Mouse (Mus musculus) v-Abl transformed pro-B cells (cell line): ENCODE measurements around the gene Mmp25.

Source experiments
- in situ Hi-C, 2 experiments: fragments of 400-800 bp; cut with MboI; formaldehyde crosslinking; loops; one replicate each; pipeline ENCODE4 v1.15.1; 2025; ENCODE audit not compliant: unreplicated experiment in 2 of 2

The Mmp25 gene

GRCm38 (mm10) chr17:23665511-23665910 is 20.4 kb upstream of the Mmp25 start:
- in situ Hi-C loops, result no loop called here

GRCm38 (mm10) chr17:23664556-23665021 is 19.5 kb upstream of the Mmp25 start:
- in situ Hi-C loops, result loop anchor here in 1 of 2 experiments (5.0 kb wide), 1 partner anchor 43 kb away; no protein-coding TSS in a partner anchor

DNA sequence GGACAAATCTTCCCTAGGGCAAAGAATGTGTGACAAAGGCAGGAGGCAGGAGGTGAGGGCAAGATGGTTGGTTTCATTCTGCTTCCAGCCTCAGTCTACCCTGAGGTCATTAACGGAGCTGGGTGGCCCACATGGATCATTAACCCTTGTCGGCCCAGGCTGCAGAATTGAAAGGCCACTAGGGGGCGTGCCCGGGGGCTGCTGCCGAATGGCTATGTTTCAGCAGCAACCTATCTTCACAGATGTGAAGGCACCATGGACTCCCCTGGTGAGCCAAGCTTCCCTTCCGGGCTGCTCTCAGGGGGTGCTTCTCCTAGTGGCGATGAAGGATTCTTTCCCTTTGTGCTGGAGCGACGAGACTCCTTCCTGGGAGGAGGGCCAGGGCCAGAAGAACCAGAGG is 16.4 kb upstream of the Mmp25 start:
- in situ Hi-C loops, result loop anchor here in 1 of 2 experiments (5.0 kb wide), 1 partner anchor 46 kb away; no protein-coding TSS in a partner anchor

- in situ Hi-C loops, result loop anchor here in 1 of 2 experiments (5.0 kb wide), 1 partner anchor 46 kb away; no protein-coding TSS in a partner anchor
These were observed 15.8 kb upstream of the Mmp25 start for GRCm38 (mm10) chr17:23660876-23661200.

- in situ Hi-C loops, result loop anchor here in 1 of 2 experiments (5.0 kb wide), 1 partner anchor 47 kb away; no protein-coding TSS in a partner anchor
These were observed 15.2 kb upstream of the Mmp25 start, which contains the start of gene Bicdl2 for GRCm38 (mm10) chr17:23660117-23660875. Gene Bicdl2, plus strand, starts transcription at chr17:23660506.

DNA sequence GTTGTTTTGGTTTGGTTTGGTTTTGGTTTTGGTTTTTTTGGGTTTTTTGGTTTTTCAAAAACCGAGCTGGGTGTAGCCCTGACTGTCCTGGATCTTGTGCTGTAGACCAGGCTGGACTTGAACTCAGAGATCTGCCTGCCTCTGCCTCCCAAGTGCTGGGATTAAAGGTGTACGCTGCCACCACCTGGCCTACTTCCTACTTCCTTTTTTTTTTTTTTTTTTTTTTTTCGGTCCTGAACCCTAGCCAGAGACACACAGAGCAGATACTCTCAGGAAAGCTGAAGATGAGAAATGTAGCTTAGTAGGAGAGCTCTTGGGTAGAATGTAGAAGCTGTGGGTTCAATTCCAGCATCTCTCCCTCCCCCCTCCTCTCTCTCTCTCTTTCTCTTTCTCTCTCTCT is 13.4 kb upstream of the Mmp25 start:
- in situ Hi-C loops, result no loop called here

- in situ Hi-C loops, result no loop called here
These were observed 9.3 kb upstream of the Mmp25 start for GRCm38 (mm10) chr17:23654410-23654809.

- in situ Hi-C loops, result no loop called here
These were observed 8.9 kb upstream of the Mmp25 start for GRCm38 (mm10) chr17:23654001-23654400.

DNA sequence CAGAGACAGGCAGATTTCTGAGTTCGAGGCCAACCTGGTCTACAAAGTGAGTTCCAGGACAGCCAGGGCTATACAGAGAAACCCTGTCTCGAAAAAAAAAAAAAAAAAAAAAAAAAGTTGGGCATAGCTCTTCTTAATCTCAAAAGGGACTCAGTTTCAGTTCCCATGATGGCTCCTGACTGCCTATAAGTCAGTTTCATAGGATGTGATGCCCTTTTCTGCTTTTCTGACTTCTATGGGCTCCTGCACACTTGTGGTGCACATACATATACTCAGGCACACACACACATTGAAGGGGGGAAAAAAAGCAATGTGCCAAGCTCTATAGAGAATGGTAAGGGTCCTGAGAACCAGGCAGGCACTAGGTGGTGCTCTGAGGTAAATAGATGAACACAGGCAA is 8.2 kb upstream of the Mmp25 start:
- in situ Hi-C loops, result no loop called here

DNA sequence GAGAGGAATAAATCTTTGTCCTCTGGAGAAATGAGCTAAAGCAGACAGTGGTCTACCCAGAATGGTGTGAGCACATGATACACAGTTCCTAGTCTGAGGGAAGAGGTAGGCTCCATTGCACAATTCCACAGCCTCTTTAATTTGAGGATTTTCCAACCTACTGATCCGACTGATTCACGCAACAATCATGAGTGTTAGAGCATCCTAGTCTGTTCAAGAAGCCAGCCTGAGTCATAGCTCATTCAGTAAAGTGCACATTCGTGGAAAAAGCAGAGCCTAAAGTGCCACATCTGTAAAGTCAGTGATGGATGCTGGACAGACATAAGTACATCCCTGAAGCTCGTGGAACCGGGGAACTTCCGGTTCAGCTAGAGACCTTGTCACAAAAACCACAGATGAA is 6.3 kb upstream of the Mmp25 start:
- in situ Hi-C loops, result no loop called here

- in situ Hi-C loops, result no loop called here
These were observed 817 bp upstream of the Mmp25 start for GRCm38 (mm10) chr17:23645894-23646293.

DNA sequence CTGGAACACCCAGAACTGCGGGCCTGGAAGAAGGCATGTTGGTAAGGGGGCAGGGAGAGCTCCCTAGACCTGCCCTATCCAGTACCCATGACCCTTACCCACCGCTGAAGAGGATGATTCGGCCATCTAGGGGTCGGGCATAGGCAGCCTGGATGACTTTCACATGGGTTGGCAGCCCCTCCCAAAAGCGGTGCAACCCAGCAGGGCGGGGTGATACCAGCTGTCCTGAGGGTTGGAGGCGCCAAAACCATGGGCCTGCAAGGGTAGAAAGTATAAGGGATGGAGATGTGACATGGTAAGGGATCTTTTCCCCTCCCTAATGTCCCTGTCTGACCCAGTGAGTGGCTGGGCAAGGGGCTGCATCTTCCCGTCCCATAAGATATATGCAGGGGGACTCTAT is 13.8 kb downstream of the Mmp25 start:
- in situ Hi-C loops, result no loop called here

DNA sequence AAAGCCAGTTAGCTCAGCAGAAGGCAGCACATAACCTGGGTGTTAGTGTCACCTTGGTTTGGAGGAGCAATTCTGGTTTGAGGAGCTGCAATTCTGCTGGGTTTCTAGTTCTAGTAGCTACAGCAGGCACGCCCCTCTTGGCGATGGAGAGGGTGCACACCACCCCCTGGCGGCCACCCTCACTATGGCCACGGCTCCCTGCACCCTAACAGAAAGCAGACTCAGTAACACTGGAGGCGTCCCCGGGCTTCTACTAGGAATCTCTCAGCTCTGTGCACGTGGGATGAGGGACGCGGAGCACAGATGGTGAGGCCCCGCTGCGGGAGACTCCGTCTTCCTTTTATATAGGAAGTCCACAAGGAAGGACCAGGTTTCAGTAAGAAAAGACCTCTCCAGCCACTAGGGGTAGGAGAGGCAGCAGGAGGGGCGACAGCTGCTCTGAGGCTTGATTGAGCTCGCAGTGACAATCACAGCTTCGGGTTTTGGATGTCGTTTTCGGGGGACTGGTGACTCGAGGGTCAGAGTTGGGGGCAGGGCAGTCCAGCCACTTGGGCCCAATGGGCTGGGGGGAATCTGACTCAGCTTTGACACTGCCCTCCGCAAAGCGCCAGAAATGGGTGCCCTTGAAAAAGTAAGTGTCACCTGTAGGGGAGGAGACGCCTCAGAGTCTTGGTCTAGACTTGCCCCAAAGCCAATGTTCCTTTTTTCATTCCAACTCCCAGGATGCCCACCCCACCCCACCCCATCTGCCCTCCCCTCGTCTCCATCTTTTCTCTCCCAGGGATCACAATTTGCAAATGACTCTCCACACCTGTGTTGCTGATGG is 14.7 kb downstream of the Mmp25 start:
- in situ Hi-C loops, result no loop called here

DNA sequence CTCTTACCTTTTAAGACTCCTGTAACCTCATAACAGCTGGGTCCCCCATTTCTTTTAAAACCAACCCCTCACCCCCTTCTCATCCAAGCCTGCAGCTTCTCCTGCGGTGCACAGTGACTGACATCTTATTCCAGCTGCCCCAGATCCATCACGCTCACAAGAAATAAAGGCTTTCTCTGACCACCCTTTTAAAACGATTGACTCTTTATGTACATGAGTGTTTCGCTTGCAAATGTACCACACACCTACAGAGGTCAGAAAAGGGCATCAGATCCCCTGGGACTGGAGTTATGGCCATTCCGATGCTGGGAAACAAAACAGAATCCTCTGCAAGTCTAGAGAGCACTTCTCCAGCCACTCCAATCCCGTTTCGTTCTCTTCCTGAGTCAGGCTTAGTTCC is 17.3 kb downstream of the Mmp25 start:
- in situ Hi-C loops, result loop anchor here in 1 of 2 experiments (10.0 kb wide), 1 partner anchor 53 kb away; no protein-coding TSS in a partner anchor

DNA sequence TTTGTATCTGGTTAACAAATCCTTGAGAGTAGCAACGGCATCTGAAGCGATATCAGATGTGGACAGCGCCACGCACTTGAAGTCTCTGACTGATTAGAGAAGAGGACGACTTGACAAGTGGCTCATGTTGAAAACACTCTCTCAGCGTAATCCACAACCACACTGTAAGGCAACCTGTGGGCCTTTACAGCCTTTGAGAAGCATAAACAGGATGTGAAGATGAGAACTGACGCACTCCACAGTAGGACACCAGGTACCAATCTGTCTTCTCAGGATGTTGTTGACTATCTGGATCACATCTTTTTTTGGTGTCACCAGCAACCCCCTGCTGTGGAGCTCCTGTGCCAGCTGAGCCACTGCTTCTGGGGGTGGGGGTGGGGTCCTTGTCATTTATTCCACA is 24.7 kb downstream of the Mmp25 start:
- in situ Hi-C loops, result loop anchor here in 1 of 2 experiments (10.0 kb wide), 1 partner anchor 46 kb away; no protein-coding TSS in a partner anchor

DNA sequence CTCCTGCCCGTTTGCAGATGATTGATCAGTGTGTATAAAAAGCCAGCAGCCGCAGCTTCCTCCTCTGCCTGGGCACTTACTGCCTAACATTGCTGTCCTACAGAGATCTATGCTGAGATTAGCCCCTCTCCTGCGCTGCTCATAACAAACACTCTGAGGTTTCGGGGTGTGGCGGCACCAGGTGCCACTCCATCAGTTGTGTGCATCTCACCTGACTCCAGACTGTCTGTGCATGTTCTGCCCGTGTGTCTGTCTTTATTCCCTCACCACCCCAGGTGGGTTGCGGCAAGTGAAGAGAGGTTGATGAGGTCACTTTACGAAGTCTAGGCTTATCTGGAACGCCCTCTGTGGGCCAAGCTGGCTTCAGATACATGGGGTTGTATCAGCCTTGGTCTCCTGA is 28.0 kb downstream of the Mmp25 start:
- in situ Hi-C loops, result no loop called here

GRCm38 (mm10) chr17:23610361-23610800 is 34.7 kb downstream of the Mmp25 start:
- in situ Hi-C loops, result no loop called here

DNA sequence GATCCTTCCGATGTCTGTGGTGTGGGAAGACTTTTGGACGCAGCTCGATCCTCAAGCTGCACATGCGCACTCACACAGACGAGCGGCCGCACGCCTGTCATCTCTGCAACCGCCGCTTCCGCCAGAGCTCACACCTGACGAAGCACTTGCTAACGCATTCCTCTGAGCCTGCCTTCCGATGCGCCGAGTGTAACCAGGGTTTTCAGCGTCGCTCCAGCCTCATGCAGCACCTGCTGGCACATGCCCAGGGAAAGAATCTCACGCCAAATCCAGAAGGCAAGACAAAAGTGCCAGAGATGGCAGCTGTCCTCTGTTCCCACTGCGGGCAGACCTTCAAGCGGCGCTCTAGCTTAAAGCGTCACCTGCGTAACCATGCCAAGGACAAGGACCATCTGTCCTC is 35.5 kb downstream of the Mmp25 start:
- in situ Hi-C loops, result loop anchor here in 1 of 2 experiments (5.0 kb wide), 1 partner anchor 37 kb away; no protein-coding TSS in a partner anchor

- in situ Hi-C loops, result loop anchor here in 1 of 2 experiments (5.0 kb wide), 1 partner anchor 33 kb away; no protein-coding TSS in a partner anchor
These were observed 39.9 kb downstream of the Mmp25 start for GRCm38 (mm10) chr17:23605220-23605619.

- in situ Hi-C loops, result loop anchor here in 1 of 2 experiments (5.0 kb wide), 1 partner anchor 37 kb away; no protein-coding TSS in a partner anchor
These were observed 40.7 kb downstream of the Mmp25 start for GRCm38 (mm10) chr17:23604394-23604793.

DNA sequence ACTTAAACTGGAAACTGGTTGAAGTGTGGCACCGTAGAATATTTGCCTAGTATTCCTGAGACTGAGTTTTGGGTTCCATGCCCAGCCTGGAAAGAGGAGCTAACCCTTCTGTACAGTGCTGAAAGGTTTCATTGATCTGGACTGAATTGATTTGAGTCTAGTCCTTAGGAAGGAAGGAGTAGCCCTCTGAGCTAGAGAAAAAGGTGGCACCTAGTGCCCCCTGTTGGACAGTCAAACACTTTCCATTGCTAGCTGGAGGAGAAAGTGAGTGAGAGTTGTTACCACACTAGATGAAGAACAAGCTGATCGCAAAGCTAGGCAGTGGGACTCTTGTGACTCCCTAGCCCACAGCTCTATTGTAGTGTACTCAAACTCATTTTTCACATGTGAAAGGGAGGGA is 41.5 kb downstream of the Mmp25 start:
- in situ Hi-C loops, result loop anchor here in 1 of 2 experiments (5.0 kb wide), 1 partner anchor 36 kb away; no protein-coding TSS in a partner anchor
